Mouse (Mus musculus) midbrain, embryonic 11.5 days (tissue): ENCODE measurements around the gene Sirt6. TPM values are rescaled to one million over a fixed set of nuclear protein-coding genes. Genes with fewer than 3 reads are reported as not detected.
A peak's percentile ranks its signal among the peaks of the same experiment; 100 is the strongest.

ENCODE experiments used
- ATAC-seq: fragments of 200-750 bp; cut with Nextera tagmentation; 2 replicates; pipeline ENCODE4 v1.8.0; 2017; ENCODE audit warnings: moderate TSS enrichment, moderate library complexity; ENCODE audit not compliant: low FRiP score
- DNase-seq: peaks from one replicate; pipeline ENCODE4 v3.0.0; 2015; ENCODE audit warnings: low spot score; ENCODE audit errors: missing footprints
- H3K27ac ChIP-seq: fragments of 300-500 bp; sonication (generic); 2 replicates; pipeline ENCODE4 v1.5.1; 2014; ENCODE audit warnings: low read depth, low read length
- H3K27me3 ChIP-seq: fragments of 300-500 bp; sonication (generic); 2 replicates; pipeline ENCODE4 v1.6.1; 2014; ENCODE audit warnings: mild to moderate bottlenecking, low read length, moderate library complexity, mixed read lengths; ENCODE audit not compliant: control insufficient read depth, insufficient read depth
- H3K36me3 ChIP-seq: fragments of 300-500 bp; sonication (generic); 2 replicates; pipeline ENCODE4 v1.6.1; 2014; ENCODE audit warnings: mild to moderate bottlenecking, low read length, moderate library complexity, mixed read lengths; ENCODE audit not compliant: control insufficient read depth, insufficient read depth
- H3K4me1 ChIP-seq: fragments of 300-500 bp; sonication (generic); 2 replicates; pipeline ENCODE4 v1.6.1; 2014; ENCODE audit warnings: low read length; ENCODE audit not compliant: control insufficient read depth, insufficient read depth
- H3K4me2 ChIP-seq: fragments of 300-500 bp; sonication (generic); 2 replicates; pipeline ENCODE4 v1.6.1; 2014; ENCODE audit warnings: mild to moderate bottlenecking, moderate library complexity
- H3K4me3 ChIP-seq: fragments of 300-500 bp; sonication (generic); 2 replicates; pipeline ENCODE4 v1.5.1; 2014; ENCODE audit warnings: low read depth, low read length
- H3K9ac ChIP-seq: fragments of 300-500 bp; sonication (generic); 2 replicates; pipeline ENCODE4 v1.6.1; 2014; ENCODE audit warnings: low read length
- H3K9me3 ChIP-seq: fragments of 300-500 bp; sonication (generic); 2 replicates; pipeline ENCODE4 v1.6.1; 2016; ENCODE audit warnings: low read length; ENCODE audit not compliant: control insufficient read depth
- WGBS: fragments of 180-500 bp; shearing (Covaris S2); extraction: QIAGEN DNeasy Blood & Tissue Kit; methylation state at CpG from one replicate; pipeline ENCODE4 v1.1.7; 2014; 5-methylcytosine and 5-hydroxymethylcytosine counted together
- polyA plus RNA-seq: library from polyadenylated mRNA; unstranded; fragments of >200 nt; fragmentation: Nextera tagmentation; extraction: Ambion mirVana; gene quantifications from 2 replicates; pipeline ENCODE4 v1.2.1, GENCODE M21; 2014

Gene Sirt6
- polyA plus RNA-seq, 1 experiment from 2014 or later, result 36.6 TPM

DNA sequence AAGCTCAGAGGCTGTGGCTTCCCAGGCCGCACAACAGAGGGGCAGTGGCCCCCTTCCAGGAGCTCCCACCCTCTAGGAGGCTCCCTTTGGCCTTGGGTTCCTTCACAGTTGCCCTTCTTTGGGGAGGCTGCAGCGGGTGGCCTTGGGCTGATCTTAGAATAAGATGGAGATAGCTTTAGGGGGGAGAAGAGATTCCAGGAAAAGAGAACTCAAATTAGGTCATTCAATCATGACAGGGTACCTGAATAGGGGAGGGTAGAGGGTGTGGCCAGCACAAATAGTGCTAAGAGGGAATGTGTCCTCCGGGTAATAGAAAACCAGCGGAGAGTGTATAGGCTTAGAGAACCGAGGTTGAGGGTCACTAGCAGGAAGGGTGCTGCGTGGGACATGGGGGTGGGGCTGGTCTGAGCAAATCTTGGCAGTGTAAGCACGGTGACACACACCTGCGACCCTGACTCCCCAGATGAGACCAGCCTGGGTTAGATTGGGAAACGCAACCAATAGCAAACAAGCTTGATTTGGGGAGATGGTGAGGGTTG is 55.4 kb downstream of the Sirt6 start:
- Histone ChIP-seq H3K4me3 (no peak overlapping the region), H3K4me2 (peak overlapping the region; percentile 20)
- no peak for ATAC-seq

More for the DNA sequence above, 55.4 kb downstream of the Sirt6 start:
- Histone ChIP-seq H3K27me3 (peaks cover 56% of the 10 kb centered on the region), H3K27ac (peak overlapping the region; percentile 1; the same call in 1 of the 2 replicates), H3K4me1 (peaks cover 48% of the 10 kb centered on the region), H3K36me3 (no peaks in the 10 kb centered on the region), H3K9me3 (no peaks in the 10 kb centered on the region), H3K9ac (no peak overlapping the region)
- DNase-seq, result no peak
- WGBS, result 1% methylated on average over 9 of the region's 9 CpGs

Other genes with a start within 250 kb of the Sirt6 start
- gene Fzr1, start 249.3 kb downstream of the Sirt6 start, polyA plus RNA-seq, result 94.3 and 104 TPM in 2 replicates
- gene Dohh, start 243.4 kb downstream of the Sirt6 start, polyA plus RNA-seq, result 43.3 and 53.7 TPM in 2 replicates
- 2.7 and 2.9 TPM in 2 replicates for gene Gm48551, start 243.3 kb downstream of the Sirt6 start, polyA plus RNA-seq
- gene Gm48552, start 238.8 kb downstream of the Sirt6 start, polyA plus RNA-seq, result 0.20 and 0.47 TPM in 2 replicates
- 2.3 and 2.7 TPM in 2 replicates for gene Smim24, start 234.7 kb downstream of the Sirt6 start, polyA plus RNA-seq
- 6.6 and 6.9 TPM in 2 replicates for gene Nfic, start 172.2 kb downstream of the Sirt6 start, polyA plus RNA-seq
- 10.0 and 13.1 TPM in 2 replicates for gene Celf5, start 145.1 kb downstream of the Sirt6 start, polyA plus RNA-seq
- gene Ncln, start 131.4 kb downstream of the Sirt6 start, polyA plus RNA-seq, result 40.4 and 44.5 TPM in 2 replicates
- gene S1pr4, start 127.7 kb downstream of the Sirt6 start, polyA plus RNA-seq, result 0.37 and 0.43 TPM in 2 replicates
- gene Gna15, start 103.6 kb downstream of the Sirt6 start, polyA plus RNA-seq, result 1.1 and 1.4 TPM in 2 replicates
- gene Gna11, start 82.6 kb downstream of the Sirt6 start, polyA plus RNA-seq, result 55.8 and 59.3 TPM in 2 replicates
- 306 and 325 TPM in 2 replicates for gene Aes, start 68.3 kb downstream of the Sirt6 start, polyA plus RNA-seq
- 6.0 and 6.2 TPM in 2 replicates for gene Tle2, start 53.2 kb downstream of the Sirt6 start, polyA plus RNA-seq
- 4.6 and 6.0 TPM in 2 replicates for gene Tle6, start 26.7 kb downstream of the Sirt6 start, polyA plus RNA-seq
- gene BC025920, start 21.5 kb downstream of the Sirt6 start, polyA plus RNA-seq, result 0.47 and 0.89 TPM in 2 replicates
- 4.2 and 4.6 TPM in 2 replicates for gene Ankrd24, start 743 bp upstream of the Sirt6 start, polyA plus RNA-seq
- gene Gm10778, start 21.3 kb upstream of the Sirt6 start, polyA plus RNA-seq, result 6.5 and 6.7 TPM in 2 replicates
- 19.7 and 22.9 TPM in 2 replicates for gene Zfp433, start 77.0 kb upstream of the Sirt6 start, polyA plus RNA-seq
- gene Gm3055, start 143.4 kb upstream of the Sirt6 start, polyA plus RNA-seq, result 17.8 and 20.4 TPM in 2 replicates
- gene Gm4767, start 184.4 kb upstream of the Sirt6 start, polyA plus RNA-seq, result 3.6 and 4.2 TPM in 2 replicates
- 13.1 and 13.7 TPM in 2 replicates for gene Gm32687, start 236.1 kb upstream of the Sirt6 start, polyA plus RNA-seq